Mouse (Mus musculus) large intestine, adult 2 months (tissue): ENCODE results near the gene Gm49403. TPM values are rescaled to one million over a fixed set of nuclear protein-coding genes. Genes with fewer than 3 reads are reported as not detected.
A peak's percentile ranks its signal among the peaks of the same experiment; 100 is the strongest.
"Not testable (repeated sequence)": the region's sequence is repeated elsewhere in the genome, so short reads cannot be mapped to it uniquely, and the experiment has no call there.

Source experiments
- DNase-seq: peaks from one replicate; pipeline ENCODE4 v3.0.0-alpha.2; 2012; ENCODE audit warnings: low read depth, low spot score
- WGBS: fragments of 180-500 bp; shearing (Covaris S2); methylation state at CpG from one replicate; pipeline ENCODE4 v1.1.7; 2018; 5-methylcytosine and 5-hydroxymethylcytosine counted together
- polyA plus RNA-seq: library from polyadenylated mRNA; depleted of rRNA; stranded (reverse); fragments of >200 nt; gene quantifications from 2 replicates; pipeline ENCODE4 v1.2.3, GENCODE M21; 2012; rRNA removed

Gene Gm49403
- not detected in 2 replicates for polyA plus RNA-seq

DNA sequence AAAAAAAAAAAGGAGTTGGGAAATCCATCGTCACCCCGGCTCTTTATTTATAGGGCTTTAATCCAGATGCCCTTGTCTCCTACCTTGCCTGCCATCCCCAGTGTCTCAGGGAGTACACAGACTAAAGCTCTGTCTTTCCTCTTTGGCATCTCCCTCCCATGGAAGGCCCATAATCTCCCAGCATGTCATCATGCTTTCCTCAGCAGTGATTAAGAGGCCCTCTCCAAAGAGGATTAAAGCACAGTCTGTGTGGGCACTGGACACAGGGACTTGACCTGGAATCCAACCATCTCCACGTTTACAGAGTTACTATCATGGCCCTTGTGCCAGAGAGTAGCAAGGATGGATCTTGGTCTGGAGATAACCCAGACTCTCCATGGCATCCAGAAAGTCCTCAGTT is at the start of gene Gm49403, which contains the start of gene Lbhd1:
TSS of gene Gm49403 (plus strand) at position 315 of the 400 bp plus-strand sequence.
TSS of gene Lbhd1 (plus strand) at position 117 of the 400 bp plus-strand sequence.
- DNase-seq = no peak
- WGBS = 75% methylated on average over 3 of the region's 3 CpGs

DNA sequence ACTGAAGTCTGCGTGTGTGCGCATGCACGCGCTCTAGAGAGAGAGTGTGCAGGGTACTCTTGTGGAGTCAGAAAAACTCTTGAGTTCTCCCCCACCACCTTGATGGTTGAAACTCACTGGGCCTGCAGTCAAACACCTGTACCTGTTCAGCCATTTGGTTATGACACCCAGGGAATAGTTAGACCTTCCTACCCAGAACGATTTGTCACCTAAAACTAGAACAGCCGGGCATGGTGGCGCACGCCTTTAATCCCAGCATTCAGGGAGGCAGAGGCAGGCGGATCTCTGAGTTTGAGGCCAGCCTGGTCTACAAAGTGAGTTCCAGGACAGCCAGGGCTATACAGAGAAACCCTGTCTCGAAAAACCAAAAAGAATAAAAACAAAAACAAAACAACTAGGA is 47.4 kb upstream of the Gm49403 start:
- DNase-seq = not testable (repeated sequence)
- whole genome bisulfite sequencing = 95% methylated on average over 10 of the region's 10 CpGs

DNA sequence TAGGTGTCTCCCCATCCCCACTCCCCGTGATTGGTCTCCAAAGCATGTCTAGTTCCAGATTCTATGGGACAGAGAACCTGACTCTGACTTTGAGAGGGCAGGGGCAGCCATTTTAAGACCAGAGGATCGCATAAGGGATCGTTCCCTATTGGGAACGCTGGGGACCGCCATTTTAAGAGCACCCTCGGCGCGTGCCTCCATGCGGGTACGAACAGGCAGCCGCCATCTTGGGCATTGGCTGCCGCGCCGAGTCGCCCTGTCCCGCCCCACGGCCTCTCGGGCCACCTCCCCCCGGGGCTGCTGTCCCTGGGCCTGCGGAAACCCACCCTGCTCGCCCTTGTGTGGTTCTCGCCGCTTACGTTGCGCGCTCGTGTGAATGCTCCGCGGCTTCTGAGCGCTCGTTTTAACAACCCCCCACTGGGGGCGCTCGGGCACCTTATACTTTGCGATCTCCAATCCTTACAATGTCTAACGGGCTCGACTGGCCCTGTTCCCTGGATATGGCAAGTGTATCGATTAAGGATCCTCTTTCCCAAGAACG is 46.4 kb upstream of the Gm49403 start, which contains the start of gene Bscl2:
TSS of gene Bscl2 (plus strand) at position 217 of the 541 bp plus-strand sequence.
- 1% methylated on average over 38 of the region's 38 CpGs for WGBS

DNA sequence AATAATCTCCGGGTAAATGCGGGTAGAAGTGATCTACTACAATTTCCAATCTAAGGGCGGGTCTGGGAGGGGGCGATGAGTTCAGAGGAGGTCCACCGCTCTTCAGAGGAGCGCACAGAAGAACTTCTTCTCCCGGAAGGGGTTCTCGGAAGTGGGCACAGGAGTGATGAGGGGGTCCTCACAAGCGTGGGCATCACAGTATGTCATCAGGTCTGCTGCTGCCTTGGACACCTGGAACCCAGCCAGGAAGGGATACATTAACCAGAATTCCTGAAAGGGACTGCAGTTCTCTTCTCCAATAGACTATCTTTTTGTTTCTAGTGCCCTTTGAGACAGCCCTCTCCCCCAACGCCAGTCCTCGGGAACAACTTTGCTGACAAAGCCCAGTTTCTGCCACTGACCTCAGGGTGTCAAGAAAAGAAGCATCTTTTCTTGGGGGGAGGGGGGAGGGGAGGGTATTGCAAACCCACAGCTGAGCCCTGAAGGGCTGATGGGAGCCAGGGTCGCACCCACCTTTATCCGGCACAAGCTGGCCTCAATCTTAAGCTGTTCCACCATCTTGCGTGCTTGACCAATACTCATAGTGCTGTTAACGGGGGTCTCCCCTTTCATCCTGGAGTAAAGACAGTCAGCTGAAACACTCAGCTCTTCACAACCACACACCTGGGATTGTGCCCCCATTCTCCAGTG is 45.5 kb upstream of the Gm49403 start:
- DNase-seq = no peak
- WGBS = 23% methylated on average over 15 of the region's 15 CpGs

More for the DNA sequence above, 46.4 kb upstream of the Gm49403 start, which contains the start of gene Bscl2:
- DNase-seq = no peak

DNA sequence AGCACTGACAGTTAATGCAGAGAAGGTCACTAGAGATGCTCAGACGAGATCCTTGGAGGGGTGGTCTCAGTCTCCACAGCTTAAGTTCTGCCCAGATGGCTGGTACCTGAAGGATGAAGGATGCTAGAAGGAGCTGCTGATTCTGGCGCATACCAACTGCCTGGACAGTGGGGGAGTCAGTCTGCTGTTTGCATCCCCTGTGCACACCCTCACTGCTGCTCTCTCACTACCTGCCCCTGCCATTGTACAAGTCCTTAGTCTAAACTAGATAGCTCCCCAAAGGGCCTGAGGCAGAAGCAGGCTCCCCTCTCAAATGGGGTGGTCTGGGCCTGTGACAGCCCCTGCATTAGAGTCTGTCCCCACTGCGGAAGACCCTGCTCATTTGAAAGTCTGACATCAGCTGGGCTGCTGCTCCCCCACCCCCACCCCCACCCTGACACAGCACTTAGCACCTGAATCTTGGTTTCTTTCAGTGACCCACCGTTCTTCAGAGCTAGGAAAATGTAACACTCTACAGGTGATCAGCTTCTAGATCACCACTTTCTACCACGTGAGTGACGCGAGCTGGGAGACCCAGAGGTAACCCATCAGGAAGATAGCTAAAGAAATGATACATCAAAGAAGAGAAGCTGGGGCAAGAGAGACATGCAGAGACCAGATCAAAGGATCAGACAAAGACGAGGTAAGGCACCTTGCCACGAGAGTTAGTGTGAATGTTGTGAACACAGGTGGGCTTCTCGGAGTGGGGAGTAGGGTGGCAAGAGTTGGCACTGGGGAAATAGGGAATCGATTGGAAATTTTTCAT is 44.4 kb upstream of the Gm49403 start, which contains the start of gene Gng3:
TSS of gene Gng3 (minus strand) at position 92 of the 805 bp plus-strand sequence.
- no peak for DNase-seq
- 89% methylated on average over 11 of the region's 11 CpGs for WGBS

DNA sequence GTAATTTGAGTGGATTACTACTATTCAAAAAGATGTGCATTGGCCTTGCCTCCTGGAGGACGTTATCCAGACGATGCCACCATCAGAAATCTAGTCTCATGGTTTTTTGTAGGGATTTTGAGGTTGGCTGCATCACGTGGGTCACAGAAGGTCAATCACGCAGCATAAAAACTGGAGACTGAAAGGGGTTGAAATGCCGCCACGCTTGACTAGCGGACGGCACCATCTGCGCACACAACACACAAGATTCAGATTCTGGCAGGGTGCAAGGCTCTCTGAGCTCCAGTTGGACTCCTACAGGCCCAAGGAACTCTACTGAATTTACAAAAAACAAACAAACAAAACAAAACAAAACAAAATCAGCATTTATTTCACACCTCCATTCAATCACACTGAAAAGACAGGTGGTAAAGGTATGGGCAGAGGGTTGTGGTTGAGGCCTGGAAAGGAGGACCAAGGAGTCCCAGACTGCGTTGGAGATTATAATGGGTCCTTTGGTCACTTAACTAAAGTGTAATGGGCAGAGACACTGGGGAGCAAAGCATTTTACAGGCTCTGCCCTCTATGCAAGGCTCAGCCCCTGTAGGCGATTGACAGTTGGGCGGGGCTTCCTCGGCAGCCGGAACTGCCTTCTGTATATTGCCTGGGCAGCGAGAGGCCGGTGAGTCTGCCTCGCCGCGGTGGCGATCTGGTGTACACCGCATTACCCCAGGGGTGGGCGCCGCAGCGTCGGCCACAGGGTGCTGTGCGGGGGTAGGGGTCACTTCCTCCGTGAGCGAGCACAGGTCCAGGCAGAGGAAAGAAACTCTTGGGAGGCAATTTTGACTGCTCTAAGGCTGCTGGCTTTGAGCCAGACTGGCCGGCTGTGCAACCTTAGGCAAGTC is 43.6 kb upstream of the Gm49403 start:
- DNase-seq = no peak

DNA sequence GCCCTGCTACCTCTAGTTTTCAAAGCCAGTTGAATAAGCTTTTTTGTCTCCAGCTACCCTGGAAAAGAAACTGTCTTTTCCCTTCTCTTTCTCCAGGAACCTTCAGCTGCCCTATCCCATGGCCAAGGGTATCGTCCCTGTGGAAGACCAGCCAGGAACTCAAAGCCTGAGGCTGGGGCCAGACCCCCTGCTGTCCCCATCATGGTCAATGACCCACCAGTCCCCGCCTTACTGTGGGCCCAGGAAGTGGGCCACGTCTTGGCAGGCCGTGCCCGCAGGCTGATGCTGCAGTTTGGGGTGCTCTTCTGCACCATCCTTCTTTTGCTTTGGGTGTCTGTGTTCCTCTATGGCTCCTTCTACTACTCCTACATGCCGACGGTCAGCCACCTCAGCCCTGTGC is 42.7 kb upstream of the Gm49403 start:
- 90% methylated on average over 7 of the region's 7 CpGs for WGBS
- DNase-seq = no peak

More for the DNA sequence above, 43.6 kb upstream of the Gm49403 start:
- WGBS = 29% methylated on average over 29 of the region's 29 CpGs

DNA sequence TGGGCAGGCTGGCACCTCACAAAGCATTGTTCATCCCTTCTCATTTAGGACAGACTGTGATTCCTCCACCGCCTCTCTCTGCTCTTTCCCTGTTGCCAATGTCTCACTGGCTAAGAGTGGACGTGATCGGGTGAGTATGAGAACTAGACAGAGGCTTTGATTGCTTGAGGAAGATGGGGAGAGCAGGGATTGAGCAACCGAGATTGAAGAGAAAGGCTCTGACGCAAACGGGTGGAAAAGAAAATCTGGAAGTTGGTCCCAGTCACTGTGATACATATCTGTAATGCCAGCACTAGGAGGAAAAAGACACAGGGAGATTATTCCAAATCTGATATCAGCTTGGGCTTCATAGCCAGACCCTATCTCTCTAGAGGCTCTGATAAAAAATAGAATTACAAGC is 40.8 kb upstream of the Gm49403 start:
- DNase-seq = no peak
- 88% methylated on average over 6 of the region's 6 CpGs for WGBS

DNA sequence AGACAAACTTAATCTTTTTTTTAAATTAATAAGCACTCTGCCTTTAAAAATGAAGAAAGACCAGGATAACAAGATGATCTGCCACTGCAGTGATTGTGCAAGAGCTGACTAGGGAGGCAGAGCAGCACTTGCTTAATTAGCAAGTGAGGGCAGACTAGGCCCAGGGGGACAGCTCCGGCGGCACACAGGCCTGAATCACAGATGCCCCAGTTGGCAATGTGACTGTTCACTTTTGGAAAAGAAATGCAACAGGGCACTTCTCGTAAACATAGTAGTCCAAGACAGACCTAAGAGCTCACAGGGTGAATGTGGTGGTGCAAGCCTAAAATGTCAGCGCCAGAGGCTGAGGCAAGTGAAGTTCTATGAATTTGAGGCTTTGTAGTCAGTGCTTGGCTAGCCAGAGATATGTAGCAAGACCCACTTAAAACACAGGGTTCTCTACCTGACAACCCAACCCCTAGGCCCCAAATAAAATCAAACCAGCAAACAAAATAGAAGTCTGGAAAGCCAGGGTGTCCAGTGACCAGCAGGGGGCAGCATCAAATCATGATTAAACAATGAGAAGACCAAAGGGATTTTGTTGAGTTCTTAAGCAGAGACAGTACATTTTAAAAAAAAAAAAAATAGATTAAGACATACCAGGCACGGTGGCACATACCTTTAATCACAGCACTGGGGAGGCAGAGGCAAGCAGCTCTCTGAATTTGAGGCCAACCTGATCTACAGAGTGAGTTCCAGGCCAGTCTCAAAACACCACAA is 39.2 kb upstream of the Gm49403 start:
- WGBS = 66% methylated on average over 5 of the region's 5 CpGs
- peak; percentile 56 for DNase-seq

DNA sequence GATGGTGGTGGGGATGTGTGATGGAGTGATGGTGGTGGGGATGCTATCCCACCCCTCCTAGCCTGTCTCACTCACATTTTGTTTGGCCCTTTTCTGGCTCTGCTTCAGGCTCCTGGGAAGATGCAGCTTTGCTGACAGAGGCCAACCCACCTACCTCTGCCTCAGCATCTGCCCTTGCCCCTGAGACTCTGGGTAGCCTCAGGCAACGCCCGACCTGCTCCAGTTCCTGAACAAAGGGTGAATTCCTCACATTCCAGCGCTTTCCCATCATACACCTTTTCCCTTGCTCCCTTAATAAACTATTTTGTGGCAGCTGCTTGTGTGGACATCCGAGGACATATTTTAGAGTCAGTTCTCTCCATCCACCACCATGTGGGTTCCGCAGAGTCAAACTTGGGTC is 35.4 kb upstream of the Gm49403 start:
- WGBS = 78% methylated on average over 5 of the region's 5 CpGs
- no peak for DNase-seq

DNA sequence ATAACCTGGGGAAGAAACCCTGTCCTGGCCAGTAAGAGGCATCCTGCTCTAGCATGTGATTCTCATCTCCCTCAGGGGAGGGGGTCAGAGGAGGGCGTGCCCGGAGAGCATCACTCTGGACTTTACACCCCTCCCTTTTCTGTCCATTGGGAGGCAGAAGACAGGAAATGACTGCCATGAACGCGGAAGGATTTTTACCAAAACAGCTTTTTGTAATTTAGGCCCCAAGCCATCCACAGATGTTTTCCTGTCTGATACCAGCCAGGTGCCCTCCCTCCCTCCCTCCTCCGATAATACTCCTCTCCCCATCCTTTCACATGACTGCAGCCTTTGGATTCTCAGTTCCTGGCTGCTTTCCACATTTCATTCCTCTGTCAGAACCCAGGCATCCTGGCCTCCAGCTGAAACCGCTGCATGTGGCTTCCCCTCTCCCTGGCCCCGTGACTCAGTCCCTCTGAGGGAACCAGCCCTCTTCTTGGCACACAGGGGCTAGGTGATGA is 33.3 kb upstream of the Gm49403 start, which contains the start of gene Lrrn4cl:
TSS of gene Lrrn4cl (plus strand) at position 367 of the 500 bp plus-strand sequence.
- WGBS = 27% methylated on average over 7 of the region's 7 CpGs
- DNase-seq = no peak

DNA sequence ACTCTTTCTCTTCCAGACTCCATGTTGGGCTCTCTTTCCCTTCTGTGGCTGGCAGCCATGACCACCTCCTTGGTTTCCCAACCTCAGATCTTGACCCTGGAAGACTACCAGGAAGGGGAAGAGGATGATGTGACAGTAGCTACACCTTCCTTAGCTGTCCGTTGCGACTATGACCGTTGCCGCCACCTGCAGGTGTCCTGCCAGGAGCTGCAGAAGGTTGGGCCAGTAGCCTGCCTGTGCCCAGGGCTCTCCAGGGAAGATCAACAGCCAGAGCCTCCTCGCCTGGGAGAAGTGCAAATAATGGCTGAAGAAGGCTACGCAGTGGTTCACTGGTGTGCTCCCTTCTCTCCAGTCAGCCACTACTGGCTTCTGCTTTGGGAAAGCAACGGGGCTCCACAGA is 32.1 kb upstream of the Gm49403 start:
- no peak for DNase-seq
- WGBS = 40% methylated on average over 7 of the region's 7 CpGs

DNA sequence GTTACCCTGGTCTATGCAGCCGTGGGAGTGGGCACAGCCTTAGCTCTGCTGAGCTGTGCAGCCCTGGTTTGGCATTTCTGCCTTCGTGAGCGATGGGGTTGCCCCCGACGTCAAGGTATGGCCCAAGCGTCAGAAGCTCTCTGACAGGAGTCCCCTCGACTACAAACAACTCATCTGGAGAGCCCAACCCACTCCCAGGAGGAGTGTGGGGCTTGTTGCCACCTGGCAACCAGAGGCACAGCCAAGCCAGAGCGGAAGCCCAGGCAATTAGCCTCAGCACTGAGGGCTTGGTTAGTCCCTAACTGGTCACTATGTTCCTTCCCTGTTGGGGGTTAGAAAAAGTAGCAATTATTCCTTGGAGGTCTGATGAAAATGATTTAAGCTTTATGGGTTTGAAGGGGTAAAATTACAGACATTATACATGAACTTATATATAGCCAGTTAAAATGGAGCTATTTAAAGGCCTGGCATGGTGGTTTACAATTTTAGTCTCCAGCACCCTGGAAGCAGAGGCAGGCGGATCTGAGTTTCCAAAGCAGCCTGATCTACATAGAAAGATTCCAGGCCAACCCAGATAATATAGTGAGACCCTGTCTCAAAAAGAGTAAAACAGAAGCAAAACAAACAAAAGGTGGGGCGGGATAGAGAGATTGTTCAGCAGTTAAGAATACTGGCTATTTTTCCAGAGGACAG is 31.3 kb upstream of the Gm49403 start:
- DNase-seq = no peak
- 59% methylated on average over 10 of the region's 10 CpGs for WGBS

DNA sequence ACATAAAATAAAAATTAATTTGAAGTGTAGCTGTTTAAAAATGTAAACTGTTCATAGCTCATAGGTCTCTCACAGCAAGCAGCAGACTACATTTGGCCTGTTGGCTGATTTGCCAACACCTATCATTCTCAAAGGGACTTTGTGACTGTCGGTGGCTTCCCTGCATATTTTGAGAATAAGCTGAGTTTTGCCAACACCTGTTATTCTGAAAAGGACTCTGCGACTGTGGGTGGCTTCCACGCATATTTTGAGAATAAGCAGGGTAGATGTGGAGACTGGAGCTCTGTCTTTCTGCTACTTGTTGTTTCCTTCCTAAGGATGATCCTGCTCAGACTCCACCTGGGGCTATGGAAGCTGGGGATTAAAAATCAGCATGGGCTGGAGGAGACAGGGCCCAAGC is 30.6 kb upstream of the Gm49403 start:
- 83% methylated on average over 3 of the region's 3 CpGs for WGBS
- no peak for DNase-seq

DNA sequence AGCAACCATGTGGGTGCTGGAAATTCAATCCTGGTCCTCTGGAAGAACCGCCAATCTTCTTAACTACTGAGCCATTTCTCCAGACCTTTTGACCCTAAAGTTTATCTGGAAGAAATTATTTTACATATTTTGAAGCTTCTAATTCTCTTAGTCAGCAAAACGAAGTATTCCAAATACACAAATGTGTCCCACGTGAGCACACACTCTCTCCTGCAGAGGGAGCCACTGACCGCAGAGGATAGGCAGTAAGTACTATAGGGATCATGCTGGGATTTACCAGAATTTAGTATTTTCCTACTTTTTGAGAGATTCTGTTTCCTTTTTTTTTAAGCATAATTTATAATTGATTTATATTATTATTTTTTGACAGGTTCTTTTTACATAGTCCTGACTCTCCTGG is 26.0 kb upstream of the Gm49403 start:
- DNase-seq = peak; percentile 43
- 22% methylated on average over 4 of the region's 4 CpGs for WGBS

DNA sequence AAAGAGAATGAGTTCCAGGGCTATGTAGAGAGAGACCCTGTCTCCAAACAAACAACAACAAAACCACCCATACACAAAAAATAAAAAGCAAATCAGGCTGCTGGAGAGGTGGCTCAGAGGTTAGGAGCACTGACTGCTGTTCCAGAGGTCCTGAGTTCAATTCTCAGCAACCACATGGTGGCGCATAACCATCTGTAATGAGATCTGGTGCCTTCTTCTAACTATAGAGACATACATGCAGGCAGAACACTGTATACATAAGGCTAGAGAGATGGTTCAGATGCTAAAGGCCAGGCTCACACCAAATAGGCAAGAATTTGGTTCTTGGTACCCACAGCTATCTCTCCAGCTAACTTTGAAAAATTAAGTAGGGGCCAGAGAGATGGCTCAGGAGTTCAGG is 24.7 kb upstream of the Gm49403 start:
- 0% methylated on average over 1 of the region's 1 CpGs for WGBS

DNA sequence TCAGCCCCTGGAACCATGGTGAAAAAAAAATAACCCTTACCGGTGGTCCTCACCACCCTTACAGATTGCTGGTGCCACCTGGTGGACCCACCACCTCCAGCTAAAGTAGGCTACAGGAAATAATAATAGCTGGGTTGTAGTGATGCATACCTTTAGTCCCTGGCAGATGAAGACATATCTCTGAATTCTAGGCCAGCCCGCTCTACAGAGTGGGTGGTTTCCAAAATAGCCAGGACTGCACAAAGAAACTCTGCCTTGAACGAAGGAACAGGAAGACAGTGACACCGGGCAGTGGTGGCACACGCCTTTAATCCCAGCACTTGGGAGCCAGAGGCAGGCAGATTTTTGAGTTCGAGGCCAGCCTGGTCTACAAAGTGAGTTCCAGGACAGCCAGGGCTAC is 19.5 kb upstream of the Gm49403 start:
- 82% methylated on average over 6 of the region's 6 CpGs for WGBS
- DNase-seq = no peak

More for the DNA sequence above, 24.7 kb upstream of the Gm49403 start:
- DNase-seq = no peak

DNA sequence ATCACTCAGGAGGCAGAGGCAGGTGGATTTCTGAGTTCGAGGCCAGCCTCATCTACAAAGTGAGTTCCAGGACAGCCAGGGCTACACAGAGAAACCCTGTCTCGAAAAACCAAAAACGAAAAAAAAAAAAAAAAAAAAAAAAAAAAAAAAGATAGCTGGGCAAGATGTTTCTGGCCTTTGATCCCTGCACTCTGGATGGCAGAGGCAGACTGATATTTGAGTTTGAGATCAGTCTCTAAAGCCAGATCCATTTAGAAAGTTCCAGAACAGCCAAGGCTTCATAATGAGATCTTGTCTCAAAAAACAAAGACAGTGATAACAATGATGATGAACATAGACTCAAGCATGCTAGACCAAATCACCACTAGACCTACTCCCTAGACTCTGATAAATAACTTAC is 13.3 kb upstream of the Gm49403 start:
- not testable (repeated sequence) for DNase-seq
- WGBS = 78% methylated on average over 3 of the region's 3 CpGs
